Mouse (Mus musculus) small intestine, adult 2 months (tissue): Measurements from ENCODE around the gene Dap3. TPM values are rescaled to one million over a fixed set of nuclear protein-coding genes. Genes with fewer than 3 reads are reported as not detected.
"Not testable (repeated sequence)": the region's sequence is repeated elsewhere in the genome, so short reads cannot be mapped to it uniquely, and the experiment has no call there.

Experiments used
- H3K27ac ChIP-seq: fragments of 200-500 bp; 2 replicates; pipeline ENCODE4 v1.5.1; 2012; ENCODE audit warnings: low read depth, low read length, control low read depth, inconsistent platforms; ENCODE audit not compliant: insufficient read depth
- H3K27me3 ChIP-seq: fragments of 200-500 bp; 2 replicates; pipeline ENCODE4 v1.6.1; 2012; ENCODE audit warnings: mild to moderate bottlenecking, moderate library complexity, low read length, inconsistent platforms; ENCODE audit not compliant: control insufficient read depth, insufficient read depth
- H3K36me3 ChIP-seq: fragments of 200-500 bp; 2 replicates; pipeline ENCODE4 v1.6.1; 2012; ENCODE audit warnings: mild to moderate bottlenecking, low read length, control low read depth, inconsistent platforms; ENCODE audit not compliant: control insufficient read depth, insufficient read depth
- H3K4me1 ChIP-seq: fragments of 200-500 bp; 2 replicates; pipeline ENCODE4 v1.6.1; 2012; ENCODE audit warnings: low read length, inconsistent platforms, mixed read lengths; ENCODE audit not compliant: control insufficient read depth, insufficient read depth, insufficient read length
- H3K4me3 ChIP-seq: fragments of 200-500 bp; 2 replicates; pipeline ENCODE4 v1.5.1; 2012; ENCODE audit warnings: low read depth, mild to moderate bottlenecking, control low read depth, inconsistent platforms, low read length, moderate library complexity
- CTCF ChIP-seq: fragments of 200-500 bp; IDR thresholded peaks from 2 replicates; pipeline ENCODE4 v1.5.1; 2012; ENCODE audit warnings: low read depth, mild to moderate bottlenecking, control low read depth, inconsistent platforms, low read length, moderate library complexity, mixed read lengths; ENCODE audit not compliant: insufficient replicate concordance, insufficient read length; ENCODE audit errors: extremely low read depth
- POLR2A ChIP-seq: fragments of 200-500 bp; IDR thresholded peaks from 2 replicates; pipeline ENCODE4 v1.6.1; 2012; ENCODE audit warnings: low read depth, mild to moderate bottlenecking, control low read depth, inconsistent platforms, low read length, moderate library complexity
- WGBS: fragments of 180-500 bp; shearing (Covaris S2); methylation state at CpG from one replicate; pipeline ENCODE4 v1.1.7; 2018; 5-methylcytosine and 5-hydroxymethylcytosine counted together
- polyA plus RNA-seq: library from polyadenylated mRNA; depleted of rRNA; stranded (reverse); fragments of >200 nt; gene quantifications from 2 replicates; pipeline ENCODE4 v1.2.3, GENCODE M21; 2012; rRNA removed

Dap3 gene
- polyA plus RNA-seq, 1 experiment = 26.8 TPM

DNA sequence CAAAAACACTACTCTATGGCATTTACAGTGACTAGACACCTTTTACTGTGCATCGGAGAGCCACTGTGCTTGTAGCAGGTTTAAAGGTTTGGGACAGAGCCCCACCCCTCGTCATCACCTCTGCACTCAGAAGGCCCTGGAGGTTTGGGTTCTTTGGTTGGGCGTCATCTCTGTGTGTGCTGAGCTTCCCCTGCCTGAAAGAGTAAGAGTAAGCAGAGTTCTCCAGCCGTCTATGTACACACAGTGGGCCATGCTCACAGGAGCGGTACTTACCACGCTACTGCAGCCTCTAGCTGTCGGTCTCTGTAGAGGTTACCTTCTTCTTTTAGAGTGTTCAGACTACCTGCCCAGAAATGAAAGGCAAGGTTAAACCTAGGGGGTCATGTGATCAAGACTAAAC, 38.4 kb downstream of the Dap3 start:
- TF ChIP-seq POLR2A (no peak), CTCF (no peak)
- no peak overlapping the region for H3K27ac ChIP-seq
- no peak overlapping the region for H3K4me3 ChIP-seq
- H3K36me3 ChIP-seq = peaks cover 28% of the 10 kb centered on the region
- no peaks in the 10 kb centered on the region; the same call in 1 of the 2 replicates for H3K4me1 ChIP-seq
- 98% methylated on average over 7 of the region's 7 CpGs for WGBS
- H3K27me3 ChIP-seq = no peaks in the 10 kb centered on the region

DNA sequence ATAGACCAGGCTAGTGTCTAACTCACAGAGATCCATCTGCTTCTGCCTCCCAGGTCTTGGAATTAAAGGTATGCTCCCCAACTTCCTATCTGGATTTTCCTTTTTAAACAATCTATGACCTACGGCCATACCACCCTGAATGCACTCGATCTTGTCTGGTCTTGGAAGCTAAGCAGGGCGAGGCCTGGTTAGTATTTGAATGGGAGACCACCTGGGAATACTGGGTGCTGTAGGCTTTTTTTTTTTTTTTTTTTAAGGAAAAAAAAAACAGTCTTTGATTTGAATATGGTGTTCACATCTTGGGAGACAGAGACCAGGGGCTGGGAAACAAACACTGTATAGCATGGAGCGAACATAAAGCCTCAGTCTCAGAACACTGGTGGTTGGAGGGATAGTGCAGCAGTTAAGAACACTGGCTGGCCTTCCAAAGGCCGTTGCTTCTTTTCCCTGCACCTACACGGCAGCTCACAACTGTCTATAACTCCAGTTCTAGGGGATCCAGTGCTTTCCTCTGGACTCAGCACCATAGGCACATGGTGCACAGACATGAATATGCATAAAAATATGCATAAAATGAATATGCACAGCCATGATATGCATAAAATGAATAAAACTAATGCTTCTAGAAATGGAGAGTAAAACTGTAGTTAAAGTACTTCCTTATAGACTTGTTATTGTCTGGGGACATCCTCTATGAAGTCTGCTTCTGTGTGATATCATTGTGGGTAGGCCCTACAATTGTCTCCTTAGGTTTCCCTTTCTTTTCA, 44.4 kb downstream of the Dap3 start:
- TF ChIP-seq POLR2A (no peak), CTCF (no peak)
- WGBS = 85% methylated on average over 6 of the region's 6 CpGs
- peaks cover 70% of the 10 kb centered on the region for H3K36me3 ChIP-seq

DNA sequence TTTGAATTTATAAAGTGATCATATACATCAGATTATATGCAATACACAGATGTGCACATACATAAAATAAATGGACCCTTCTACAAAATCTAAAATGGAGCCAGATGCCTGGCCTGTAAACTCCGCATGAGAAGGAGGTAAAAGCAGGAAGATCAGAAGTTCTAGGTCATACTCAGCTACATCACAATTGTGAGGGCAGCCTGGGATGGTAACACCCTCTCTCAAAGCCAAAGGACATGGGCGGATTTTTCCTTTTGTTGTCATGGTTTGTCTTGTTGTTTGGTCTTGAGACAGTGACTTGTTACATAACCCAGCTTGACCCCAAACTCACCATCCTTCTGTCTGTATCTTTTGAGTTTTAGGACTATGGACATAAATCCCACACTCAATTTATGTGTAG, 45.2 kb downstream of the Dap3 start:
- Histone ChIP-seq H3K4me3 (no peak overlapping the region), H3K36me3 (peaks cover 73% of the 10 kb centered on the region), H3K27me3 (no peaks in the 10 kb centered on the region), H3K27ac (no peak overlapping the region), H3K4me1 (no peaks in the 10 kb centered on the region)
- WGBS = 96% methylated on average over 2 of the region's 2 CpGs
- TF ChIP-seq POLR2A (no peak), CTCF (no peak)

More for the DNA sequence above, 44.4 kb downstream of the Dap3 start:
- Histone ChIP-seq H3K27me3 (no peaks in the 10 kb centered on the region), H3K4me3 (no peak overlapping the region), H3K4me1 (no peaks in the 10 kb centered on the region), H3K27ac (no peak overlapping the region)

DNA sequence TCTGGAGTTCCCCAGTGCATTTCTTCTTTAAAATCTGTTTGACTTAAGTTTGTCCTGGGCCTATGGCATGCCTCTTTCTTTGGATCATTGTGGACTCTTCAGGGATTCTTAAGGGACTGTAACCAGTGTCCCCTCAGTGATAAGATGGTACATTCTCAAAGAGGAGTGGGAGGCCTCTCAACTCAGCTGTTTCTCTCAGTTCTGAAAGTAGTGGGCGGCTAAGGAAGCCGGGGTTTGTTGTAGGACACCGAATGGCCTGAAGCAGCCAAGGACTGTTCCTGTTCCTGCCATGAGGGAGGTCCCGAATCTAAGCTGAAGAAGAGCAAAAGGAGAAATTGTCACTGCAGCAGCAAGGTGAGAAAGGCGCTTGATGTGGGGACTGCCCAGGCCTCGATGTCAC, 45.8 kb downstream of the Dap3 start:
- TF ChIP-seq POLR2A (no peak), CTCF (no peak)
- no peaks in the 10 kb centered on the region for H3K27me3 ChIP-seq
- H3K4me3 ChIP-seq = no peak overlapping the region
- H3K27ac ChIP-seq = no peak overlapping the region
- WGBS = 82% methylated on average over 6 of the region's 6 CpGs
- no peaks in the 10 kb centered on the region for H3K4me1 ChIP-seq
- H3K36me3 ChIP-seq = peaks cover 71% of the 10 kb centered on the region

DNA sequence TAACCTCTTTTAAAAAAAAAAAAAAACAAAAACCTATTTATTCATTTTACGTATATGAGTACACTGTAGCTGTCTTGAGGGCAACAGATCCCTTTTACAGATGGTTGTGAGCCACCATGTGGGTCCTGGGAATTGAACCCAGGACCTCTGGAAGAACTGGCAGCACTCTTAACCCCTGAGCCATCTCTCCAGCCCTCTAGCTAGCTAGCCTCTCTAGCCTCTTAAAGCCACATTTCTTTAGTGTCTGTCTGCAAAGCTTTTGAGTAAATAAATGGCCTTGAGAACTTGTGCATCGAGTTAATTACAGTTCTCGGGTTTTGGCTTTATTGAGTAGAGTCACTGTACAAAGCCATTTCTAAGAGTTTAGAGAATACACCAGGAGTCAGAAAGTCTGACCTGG, 46.2 kb downstream of the Dap3 start:
- Histone ChIP-seq H3K27ac (no peak overlapping the region), H3K27me3 (no peaks in the 10 kb centered on the region), H3K4me3 (no peak overlapping the region), H3K36me3 (peaks cover 68% of the 10 kb centered on the region), H3K4me1 (no peaks in the 10 kb centered on the region)
- 87% methylated on average over 3 of the region's 3 CpGs for WGBS
- no peak for TF ChIP-seq CTCF
- TF ChIP-seq POLR2A = no peak

DNA sequence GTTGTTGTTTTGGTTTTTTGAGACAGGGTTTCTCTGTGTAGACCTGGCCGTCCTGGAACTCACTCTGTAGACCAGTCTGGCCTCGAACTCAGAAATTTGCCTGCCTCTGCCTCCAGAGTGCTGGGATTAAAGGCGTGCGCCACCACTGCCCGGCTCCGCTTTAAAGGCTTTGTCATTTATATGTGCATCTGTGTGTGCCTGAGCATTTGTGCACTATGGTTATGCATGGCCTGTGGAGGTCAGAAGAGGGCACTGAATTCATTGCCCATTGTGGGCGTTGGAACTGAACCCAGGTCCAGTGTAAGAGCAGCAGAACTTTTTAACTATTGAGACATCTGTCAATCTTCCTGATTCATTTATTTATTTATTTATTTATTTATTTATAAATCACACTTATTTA, 58.0 kb downstream of the Dap3 start:
- 94% methylated on average over 7 of the region's 7 CpGs for WGBS
- not testable (repeated sequence) for H3K4me3 ChIP-seq, H3K27ac ChIP-seq, H3K4me1 ChIP-seq, H3K27me3 ChIP-seq
- H3K36me3 ChIP-seq = peaks cover 18% of the 10 kb centered on the region

DNA sequence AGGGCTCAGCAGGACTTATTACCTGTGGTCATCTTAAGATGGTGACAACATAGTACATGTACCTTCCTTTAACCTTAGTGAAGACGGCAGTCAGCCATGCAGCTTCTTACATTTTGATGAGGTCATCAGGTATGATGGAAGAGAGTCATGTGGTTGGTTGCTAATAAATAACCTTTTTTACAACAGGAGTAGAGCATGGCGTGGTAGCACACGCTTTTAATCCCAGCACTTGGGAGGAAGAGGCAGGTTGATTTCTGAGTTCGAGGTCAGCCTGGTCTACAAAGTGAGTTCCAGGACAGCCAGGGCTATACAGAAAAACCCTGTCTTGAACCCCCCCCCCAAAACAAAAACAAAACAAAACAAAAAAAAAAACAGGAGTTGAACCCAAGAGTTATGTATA, 68.4 kb downstream of the Dap3 start:
- H3K4me3 ChIP-seq, H3K27ac ChIP-seq, H3K27me3 ChIP-seq, H3K36me3 ChIP-seq, H3K4me1 ChIP-seq: not testable (repeated sequence)
- WGBS = 87% methylated on average over 4 of the region's 4 CpGs

Other genes starting within 250 kb of the Dap3 start
- 13.2 and 21.5 TPM in 2 replicates for gene Rit1, start 234.3 kb downstream of the Dap3 start, polyA plus RNA-seq
- 1.8 and 1.9 TPM in 2 replicates for gene Syt11, start 176.0 kb downstream of the Dap3 start, polyA plus RNA-seq
- 4.5 and 8.7 TPM in 2 replicates for gene Gon4l, start 116.0 kb downstream of the Dap3 start, polyA plus RNA-seq
- 7.6 and 12.4 TPM in 2 replicates for gene Msto1, start 37.2 kb downstream of the Dap3 start, polyA plus RNA-seq
- 1.7 and 3.9 TPM in 2 replicates for gene Ash1l, start 559 bp downstream of the Dap3 start, polyA plus RNA-seq
- gene Rusc1, start 142.1 kb upstream of the Dap3 start, polyA plus RNA-seq = 26.9 and 45.2 TPM in 2 replicates
- gene Gm43738, start 149.9 kb upstream of the Dap3 start, polyA plus RNA-seq = not detected in 2 replicates
- gene Fdps, start 150.8 kb upstream of the Dap3 start, polyA plus RNA-seq = 47.8 and 81.3 TPM in 2 replicates
- gene Pklr, start 185.0 kb upstream of the Dap3 start, polyA plus RNA-seq = 264 and 580 TPM in 2 replicates
- 0.30 and 1.3 TPM in 2 replicates for gene Hcn3, start 209.0 kb upstream of the Dap3 start, polyA plus RNA-seq
- 20.6 and 27.7 TPM in 2 replicates for gene Clk2, start 213.6 kb upstream of the Dap3 start, polyA plus RNA-seq
- 57.0 and 96.1 TPM in 2 replicates for gene Scamp3, start 226.3 kb upstream of the Dap3 start, polyA plus RNA-seq
- gene Fam189b, start 232.0 kb upstream of the Dap3 start, polyA plus RNA-seq = 14.0 and 19.4 TPM in 2 replicates